Mouse (Mus musculus) heart, postnatal 10 days (tissue): ENCODE measurements around the gene Cct5. TPM values are rescaled to one million over a fixed set of nuclear protein-coding genes. Genes with fewer than 3 reads are reported as not detected.

Experiments
- DNase-seq, 2 experiments: peaks; one replicate each; pipeline ENCODE4 v3.0.0; 2021
- intact Hi-C: fragments of 180-260 bp; cut with DNase I; formaldehyde crosslinking; loops from one replicate; pipeline ENCODE4 v1.15.1; 2025
- total RNA-seq, 2 experiments: library from RNA; stranded (reverse); gene quantifications; 2 replicates each; pipeline ENCODE4 v1.2.3; 2021

Gene Cct5
- 100 to 1,000 TPM; 176 to 187 TPM for total RNA-seq

DNA sequence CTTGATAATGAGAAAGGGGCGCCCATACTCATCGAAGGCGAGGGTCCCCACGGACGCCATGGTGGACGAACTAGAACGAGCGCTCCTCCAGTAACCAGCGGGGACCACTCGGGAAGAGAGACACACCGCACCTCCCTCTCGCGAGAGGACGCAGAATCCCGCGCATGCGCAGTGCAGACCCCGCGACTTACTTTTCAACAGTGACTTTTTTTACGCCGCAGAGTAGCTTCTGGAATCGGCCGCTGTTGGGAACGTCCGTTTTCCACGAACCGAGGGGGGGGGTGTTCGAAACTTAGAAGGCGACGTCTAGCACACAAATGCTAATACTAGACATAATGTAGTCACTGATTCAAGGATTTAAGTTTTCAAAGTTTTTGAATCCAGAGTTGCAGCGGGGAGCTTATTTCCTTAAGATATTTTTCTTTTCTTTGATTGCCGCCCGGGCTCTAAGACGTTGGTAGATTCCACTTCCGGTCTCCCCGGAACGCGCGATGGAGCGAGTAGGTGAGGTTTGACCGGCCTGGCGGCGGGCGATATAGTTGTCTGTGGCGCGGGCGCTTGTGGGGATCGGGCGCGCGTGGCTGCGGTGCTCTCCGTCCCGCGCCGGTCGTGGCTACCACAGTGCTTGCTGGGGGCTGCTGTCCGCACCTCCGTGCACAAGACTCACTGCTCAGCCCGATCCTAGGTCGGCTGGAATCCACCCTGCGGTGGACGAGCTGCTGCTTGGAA lies at the start of gene Cct5, which contains the start of gene Fam173b:
Gene Cct5, minus strand, starts transcription at position 159 of the 729 bp plus-strand sequence.
Gene Fam173b, plus strand, starts transcription at position 207 of the 729 bp plus-strand sequence.
- intact Hi-C loops = loop anchor here (5.0 kb wide), 2 partner anchors 70 to 640 kb away; partner anchors contain the start of genes March6 and Sema5a
- peak; percentile 99 to 100 for DNase-seq

- DNase-seq = no peak
- intact Hi-C loops = no loop called here
These were observed 49.2 kb upstream of the Cct5 start for GRCm38 (mm10) chr15:31650821-31651220.

GRCm38 (mm10) chr15:31649691-31650090 lies 48.1 kb upstream of the Cct5 start:
- intact Hi-C loops = no loop called here
- no peak for DNase-seq

- intact Hi-C loops = no loop called here
- peak in 1 of 2 experiments; percentile 7 for DNase-seq
These were observed 46.4 kb upstream of the Cct5 start for GRCm38 (mm10) chr15:31647851-31648569.

- intact Hi-C loops = no loop called here
- peak; percentile 36 to 38 for DNase-seq
These were observed 45.6 kb upstream of the Cct5 start for GRCm38 (mm10) chr15:31647225-31647624.

DNA sequence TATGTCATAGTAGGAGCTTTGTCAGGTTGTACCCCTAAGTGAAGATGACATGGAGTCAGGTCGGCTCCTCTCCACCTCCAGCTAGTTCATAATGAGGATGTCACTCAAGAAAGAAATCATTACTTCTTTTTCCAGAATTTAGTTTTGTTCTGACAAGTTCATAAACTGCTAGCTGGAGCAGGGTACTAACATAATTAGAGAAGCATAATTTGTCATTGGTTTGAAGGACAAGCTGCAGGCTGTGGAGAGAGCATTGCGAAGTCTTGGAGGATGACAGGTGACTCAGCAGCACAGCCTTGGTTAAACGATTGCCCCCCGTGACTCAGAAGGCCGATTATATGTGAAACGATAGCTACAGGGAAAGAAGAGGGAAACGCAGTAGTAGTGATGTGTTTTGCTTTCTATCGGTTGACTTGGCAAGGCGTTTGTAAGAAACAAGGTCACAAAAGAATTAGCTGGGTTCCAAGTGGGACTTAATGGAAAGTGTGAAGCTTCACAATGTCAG lies 34.5 kb upstream of the Cct5 start:
- no peak for DNase-seq
- intact Hi-C loops = no loop called here

- intact Hi-C loops = no loop called here
- peak in 1 of 2 experiments; percentile 17 for DNase-seq
These were observed 33.0 kb upstream of the Cct5 start for GRCm38 (mm10) chr15:31634582-31634981.

DNA sequence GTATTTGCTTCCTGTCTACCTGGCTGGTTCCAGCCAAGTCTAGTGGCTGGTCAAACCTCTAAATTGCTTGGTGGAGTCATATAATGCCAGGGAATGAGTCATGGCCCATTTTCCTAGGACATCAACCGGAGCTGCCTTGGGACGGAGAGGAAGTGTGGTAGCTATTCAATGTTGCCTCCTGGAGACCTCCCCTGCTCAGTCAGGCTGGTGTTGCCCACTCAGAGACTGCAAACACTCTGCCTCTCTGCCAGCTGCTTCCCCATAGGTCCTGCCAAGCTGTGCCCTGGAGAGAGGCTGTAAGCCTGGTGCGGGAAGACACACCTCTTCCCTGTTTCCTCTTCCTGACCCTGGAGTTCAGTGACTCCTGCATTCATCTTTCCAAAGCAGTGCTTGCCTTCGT lies 30.9 kb upstream of the Cct5 start:
- intact Hi-C loops = no loop called here
- no peak for DNase-seq

DNA sequence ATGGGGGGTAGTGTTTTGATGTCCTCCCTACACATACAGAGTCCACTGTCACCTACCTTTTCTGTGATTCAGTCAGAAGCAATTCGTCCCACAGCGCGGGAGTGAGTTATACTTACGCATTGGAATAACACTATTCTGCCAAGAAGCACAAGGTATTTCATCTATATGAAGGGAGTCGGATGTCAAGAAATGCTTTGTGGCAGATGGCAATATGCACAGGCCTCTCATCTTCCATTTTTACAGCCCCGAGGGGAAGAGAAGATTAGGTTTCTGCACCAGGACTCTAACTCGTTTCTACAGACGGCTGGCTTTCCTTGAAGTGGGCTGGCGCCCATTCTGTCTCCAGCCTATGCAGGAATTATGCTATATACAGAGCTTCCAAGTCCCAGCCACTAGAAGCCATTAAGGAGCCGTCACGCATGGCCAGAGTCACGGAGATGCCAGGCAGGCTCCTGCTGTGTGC lies 29.8 kb upstream of the Cct5 start:
- intact Hi-C loops = no loop called here

GRCm38 (mm10) chr15:31629556-31629955 lies 28.0 kb upstream of the Cct5 start:
- no peak for DNase-seq
- intact Hi-C loops = no loop called here

More for the DNA sequence above, 29.8 kb upstream of the Cct5 start:
- DNase-seq = no peak

- intact Hi-C loops = no loop called here
- no peak for DNase-seq
These were observed 26.6 kb upstream of the Cct5 start for GRCm38 (mm10) chr15:31628180-31628579.

DNA sequence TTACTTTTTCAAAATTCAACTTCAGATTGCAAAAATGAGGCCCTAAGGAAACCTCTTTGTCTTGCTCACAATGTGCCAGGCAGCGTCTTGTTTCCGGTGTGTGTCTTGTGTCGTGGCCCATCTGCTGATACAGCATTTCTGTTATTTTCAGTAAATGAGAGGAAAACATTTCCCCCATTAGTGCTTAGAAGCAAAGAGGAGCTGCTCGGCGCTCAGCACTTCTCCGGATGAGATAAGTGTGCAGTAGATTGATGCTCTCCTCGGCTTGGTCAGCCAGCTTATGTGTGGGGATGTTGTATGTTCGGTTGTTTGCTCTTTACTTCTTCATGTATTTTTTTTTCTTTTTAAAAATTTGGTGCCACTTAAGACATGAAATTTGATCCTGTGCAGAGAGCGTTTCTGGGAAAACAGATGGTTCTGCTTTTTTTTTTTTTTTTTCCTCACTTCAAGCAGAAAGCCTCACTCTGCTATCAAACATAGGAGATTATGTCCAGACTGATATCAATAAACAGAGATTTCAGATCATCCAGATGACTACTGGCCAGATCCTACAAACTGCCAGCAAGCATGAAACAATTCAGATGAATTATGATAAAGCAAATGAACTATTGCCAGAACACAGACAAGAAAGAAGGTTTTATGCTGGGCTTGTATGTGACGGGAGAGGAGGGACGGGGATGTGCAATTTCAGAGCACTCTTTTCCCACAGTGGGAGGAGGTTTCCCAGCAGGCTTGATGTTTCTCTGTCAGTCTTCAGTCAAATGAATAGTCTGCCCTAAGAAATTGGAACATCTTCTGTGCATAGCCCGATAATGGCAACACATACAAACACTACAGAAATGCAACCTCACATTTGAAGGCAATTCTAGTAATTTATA lies 25.9 kb upstream of the Cct5 start:
- no peak for DNase-seq
- intact Hi-C loops = no loop called here

- peak; percentile 28 to 37 for DNase-seq
- intact Hi-C loops = loop anchor here (10.0 kb wide), 1 partner anchor 815 kb away; no protein-coding TSS in a partner anchor
These were observed 17.9 kb upstream of the Cct5 start for GRCm38 (mm10) chr15:31619521-31619920.

DNA sequence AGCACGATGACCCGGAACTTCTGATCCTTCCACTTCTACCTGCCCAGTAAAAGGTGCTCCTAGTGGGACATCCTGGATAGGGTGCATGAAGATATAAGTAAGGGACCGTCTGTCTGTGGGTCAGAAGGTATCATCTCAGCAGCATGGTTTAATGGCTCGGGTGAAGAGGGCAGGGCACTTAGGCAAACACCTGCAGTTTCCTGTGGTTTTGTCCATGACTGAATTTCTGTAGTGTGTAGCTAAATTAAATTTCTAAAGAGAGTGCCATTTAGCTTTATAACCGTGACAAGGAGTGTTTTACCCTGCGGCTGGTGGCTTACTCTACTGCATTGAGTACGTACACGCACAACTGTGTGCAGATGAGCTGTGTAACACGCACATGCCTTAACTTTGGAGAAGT lies 15.7 kb upstream of the Cct5 start:
- intact Hi-C loops = loop anchor here (10.0 kb wide), 1 partner anchor 818 kb away; no protein-coding TSS in a partner anchor
- no peak for DNase-seq

GRCm38 (mm10) chr15:31614666-31615065 lies 13.1 kb upstream of the Cct5 start:
- intact Hi-C loops = loop anchor here (10.0 kb wide), 1 partner anchor 820 kb away; no protein-coding TSS in a partner anchor
- DNase-seq = no peak

DNA sequence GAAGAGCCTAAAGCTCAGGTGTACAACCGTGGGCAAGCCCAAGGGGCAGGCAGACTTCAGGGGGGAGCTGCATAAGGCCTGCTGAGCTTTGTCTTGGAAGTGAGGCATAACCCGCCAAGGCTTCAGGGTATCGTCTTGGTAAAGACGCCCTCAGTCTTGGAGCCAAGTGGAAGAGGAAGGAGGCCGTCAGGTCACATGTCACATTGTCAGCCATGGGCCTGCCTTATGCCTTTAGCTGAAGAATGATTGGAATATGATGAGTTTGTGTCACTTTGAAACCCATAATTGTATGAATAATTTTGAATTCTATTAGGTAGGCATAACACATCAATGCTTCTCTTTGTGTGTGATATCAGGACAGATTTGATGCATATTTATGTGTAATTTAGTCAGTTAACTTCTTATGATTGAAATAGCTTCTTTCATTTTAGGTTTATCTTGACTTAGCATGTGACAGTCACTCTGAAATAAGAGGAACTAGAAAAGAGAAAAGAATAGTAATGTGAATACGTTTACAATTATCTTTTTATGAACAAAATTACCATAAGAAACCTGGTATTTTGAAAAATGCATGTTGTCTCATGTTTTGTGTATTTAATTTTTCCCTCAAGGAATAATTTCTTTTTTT lies 12.3 kb upstream of the Cct5 start:
- DNase-seq = no peak
- intact Hi-C loops = loop anchor here (10.0 kb wide), 1 partner anchor 821 kb away; no protein-coding TSS in a partner anchor

- intact Hi-C loops = loop anchor here (10.0 kb wide), 1 partner anchor 823 kb away; no protein-coding TSS in a partner anchor
- no peak for DNase-seq
These were observed 10.4 kb upstream of the Cct5 start for GRCm38 (mm10) chr15:31611976-31612375.

- intact Hi-C loops = loop anchor here (10.0 kb wide), 1 partner anchor 824 kb away; no protein-coding TSS in a partner anchor
- DNase-seq = peak; percentile 47 to 49
These were observed 9.4 kb upstream of the Cct5 start for GRCm38 (mm10) chr15:31611027-31611426.

- DNase-seq = peak; percentile 21 to 43
- intact Hi-C loops = no loop called here
These were observed 5.2 kb upstream of the Cct5 start for GRCm38 (mm10) chr15:31606821-31607220.
